Mouse (Mus musculus): Measurements from ENCODE around the gene Scfd2. TPM values are rescaled to one million over a fixed set of nuclear protein-coding genes. Genes with fewer than 3 reads are reported as not detected.

Scfd2 gene
- total RNA-seq, 2 experiments from 2014 or later = 22.6 to 30.1 TPM

- no peak for ATAC-seq (replicated peaks; ENCODE audit: low FRiP score, low TSS enrichment, poor library complexity, severe bottlenecking)
These were observed 335.8 kb downstream of the Scfd2 start for GRCm38 (mm10) chr5:74195614-74196306.

GRCm38 (mm10) chr5:74194841-74195613 is 336.5 kb downstream of the Scfd2 start, which contains the start of gene Rasl11b:
Gene Rasl11b, plus strand, starts transcription at chr5:74195286.
- ATAC-seq (replicated peaks; ENCODE audit: low FRiP score, low TSS enrichment, poor library complexity, severe bottlenecking) = peak; percentile 96

- ATAC-seq (replicated peaks; ENCODE audit: low FRiP score, low TSS enrichment, poor library complexity, severe bottlenecking) = peak; percentile 59
These were observed 337.3 kb downstream of the Scfd2 start for GRCm38 (mm10) chr5:74194027-74194840.

- ATAC-seq (replicated peaks; ENCODE audit: low FRiP score, low TSS enrichment, poor library complexity, severe bottlenecking) = no peak
These were observed 337.9 kb downstream of the Scfd2 start for GRCm38 (mm10) chr5:74193626-74194025.

GRCm38 (mm10) chr5:74193008-74193407 is 338.6 kb downstream of the Scfd2 start:
- ATAC-seq (replicated peaks; ENCODE audit: low FRiP score, low TSS enrichment, poor library complexity, severe bottlenecking) = no peak

GRCm38 (mm10) chr5:74190911-74191310 is 340.6 kb downstream of the Scfd2 start:
- no peak for ATAC-seq (replicated peaks; ENCODE audit: low FRiP score, low TSS enrichment, poor library complexity, severe bottlenecking)

GRCm38 (mm10) chr5:74190161-74190491 is 341.4 kb downstream of the Scfd2 start:
- no peak for ATAC-seq (replicated peaks; ENCODE audit: low FRiP score, low TSS enrichment, poor library complexity, severe bottlenecking)

GRCm38 (mm10) chr5:74189484-74190160 is 341.9 kb downstream of the Scfd2 start:
- ATAC-seq (replicated peaks; ENCODE audit: low FRiP score, low TSS enrichment, poor library complexity, severe bottlenecking) = no peak

GRCm38 (mm10) chr5:74188886-74189285 is 342.7 kb downstream of the Scfd2 start:
- no peak for ATAC-seq (replicated peaks; ENCODE audit: low FRiP score, low TSS enrichment, poor library complexity, severe bottlenecking)

- ATAC-seq (replicated peaks; ENCODE audit: low FRiP score, low TSS enrichment, poor library complexity, severe bottlenecking) = no peak
These were observed 343.5 kb downstream of the Scfd2 start for GRCm38 (mm10) chr5:74188076-74188475.

- ATAC-seq (replicated peaks; ENCODE audit: low FRiP score, low TSS enrichment, poor library complexity, severe bottlenecking) = no peak
These were observed 347.0 kb downstream of the Scfd2 start for GRCm38 (mm10) chr5:74184607-74185006.

- ATAC-seq (replicated peaks; ENCODE audit: low FRiP score, low TSS enrichment, poor library complexity, severe bottlenecking) = no peak
These were observed 348.4 kb downstream of the Scfd2 start for GRCm38 (mm10) chr5:74183118-74183517.

- no peak for ATAC-seq (replicated peaks; ENCODE audit: low FRiP score, low TSS enrichment, poor library complexity, severe bottlenecking)
These were observed 351.3 kb downstream of the Scfd2 start for GRCm38 (mm10) chr5:74180216-74180615.

GRCm38 (mm10) chr5:74175526-74176270 is 355.9 kb downstream of the Scfd2 start:
- ATAC-seq (replicated peaks; ENCODE audit: low FRiP score, low TSS enrichment, poor library complexity, severe bottlenecking) = no peak

- ATAC-seq (replicated peaks; ENCODE audit: low FRiP score, low TSS enrichment, poor library complexity, severe bottlenecking) = no peak
These were observed 358.3 kb downstream of the Scfd2 start for GRCm38 (mm10) chr5:74173162-74173844.

GRCm38 (mm10) chr5:74172208-74172607 is 359.4 kb downstream of the Scfd2 start:
- no peak for ATAC-seq (replicated peaks; ENCODE audit: low FRiP score, low TSS enrichment, poor library complexity, severe bottlenecking)

GRCm38 (mm10) chr5:74171768-74172167 is 359.8 kb downstream of the Scfd2 start:
- ATAC-seq (replicated peaks; ENCODE audit: low FRiP score, low TSS enrichment, poor library complexity, severe bottlenecking) = no peak

GRCm38 (mm10) chr5:74168085-74168484 is 363.5 kb downstream of the Scfd2 start:
- ATAC-seq (replicated peaks; ENCODE audit: low FRiP score, low TSS enrichment, poor library complexity, severe bottlenecking) = no peak

Measured in megakaryocyte-erythroid progenitor cell, adult 5-6 weeks (primary cell).